Mouse (Mus musculus) MEL (cell line): Measurements from ENCODE around the gene Fam213a. TPM values are rescaled to one million over a fixed set of nuclear protein-coding genes. Genes with fewer than 3 reads are reported as not detected.

Source experiments
- DNase-seq: peaks from one replicate; pipeline ENCODE4 v3.0.0; 2011; ENCODE audit warnings: low read depth, low spot score
- H3K27ac ChIP-seq: 2 replicates; pipeline ENCODE4 v1.5.1; 2012; ENCODE audit warnings: low read depth, mild to moderate bottlenecking, control low read depth, low read length, moderate library complexity; ENCODE audit not compliant: control insufficient read depth
- H3K27me3 ChIP-seq, 2 experiments: fragments of 150-350 bp in 1 of 2; sonication (generic) in 1 of 2; 2 replicates each; pipeline ENCODE4 v1.6.1; 2012; ENCODE audit warnings: low read length in 2 of 2, mild to moderate bottlenecking in 2 of 2, improper control_type of control experiment in 1 of 2, moderate library complexity in 1 of 2; ENCODE audit not compliant: insufficient read depth in 2 of 2, control insufficient read depth in 1 of 2
- H3K36me3 ChIP-seq, 2 experiments: 2 replicates each; pipeline ENCODE4 v1.6.1; 2012 to 2014; ENCODE audit warnings: low read length in 2 of 2, improper control_type of control experiment in 1 of 2, inconsistent platforms in 1 of 2, mild to moderate bottlenecking in 1 of 2; ENCODE audit not compliant: insufficient read depth in 2 of 2, control insufficient read depth in 1 of 2
- H3K4me1 ChIP-seq, 2 experiments: fragments of 150-350 bp in 1 of 2; sonication (generic) in 1 of 2; 2 replicates each; pipeline ENCODE4 v1.6.1; 2012; ENCODE audit warnings: low read length in 2 of 2, improper control_type of control experiment in 1 of 2, mild to moderate bottlenecking in 1 of 2; ENCODE audit not compliant: insufficient read depth in 2 of 2, control insufficient read depth in 1 of 2
- H3K4me3 ChIP-seq, 2 experiments: fragments of 150-350 bp in 1 of 2; sonication (generic) in 1 of 2; 2 replicates each; pipeline ENCODE4 v1.5.1; 2012; ENCODE audit warnings: low read depth in 2 of 2, low read length in 2 of 2, mild to moderate bottlenecking in 2 of 2, moderate library complexity in 2 of 2, control low read depth in 1 of 2, improper control_type of control experiment in 1 of 2; ENCODE audit not compliant: control insufficient read depth in 1 of 2, insufficient read depth in 1 of 2
- H3K79me2 ChIP-seq: 2 replicates; pipeline ENCODE4 v1.6.1; 2012; ENCODE audit warnings: mild to moderate bottlenecking, low read length, moderate library complexity; ENCODE audit not compliant: control insufficient read depth, poor library complexity, insufficient read depth
- H3K9ac ChIP-seq: 2 replicates; pipeline ENCODE4 v1.6.1; 2012; ENCODE audit warnings: low read depth, mild to moderate bottlenecking, control low read depth, low read length, moderate library complexity; ENCODE audit not compliant: control insufficient read depth, poor library complexity, severe bottlenecking
- H3K9me3 ChIP-seq: fragments of 150-350 bp; sonication (generic); replicated peaks from 2 replicates; pipeline ENCODE4 v1.6.1; 2012; ENCODE audit warnings: mild to moderate bottlenecking, low read length, improper control_type of control experiment, moderate library complexity; ENCODE audit not compliant: insufficient read depth
- BHLHE40 ChIP-seq: IDR thresholded peaks from 2 replicates; pipeline ENCODE4 v1.6.1; 2012; ENCODE audit warnings: low read depth, mild to moderate bottlenecking, inconsistent platforms, low read length, improper control_type of control experiment, borderline replicate concordance
- CHD1 ChIP-seq: IDR thresholded peaks from 2 replicates; pipeline ENCODE4 v1.6.1; 2012; ENCODE audit warnings: low read depth, mild to moderate bottlenecking, inconsistent platforms, low read length, improper control_type of control experiment
- CTCF ChIP-seq, 3 experiments: IDR thresholded peaks in 2 of 3; conservative IDR thresholded peaks in 1 of 3; 2 replicates each; pipeline ENCODE4 v1.5.1; 2011 to 2012; ENCODE audit warnings: low read length in 3 of 3, low read depth in 2 of 3, mild to moderate bottlenecking in 2 of 3, improper control_type of control experiment in 1 of 3, inconsistent platforms in 1 of 3, mixed read lengths in 1 of 3, moderate library complexity in 1 of 3; ENCODE audit not compliant: control insufficient read depth in 1 of 3, insufficient read depth in 1 of 3, poor library complexity in 1 of 3, severe bottlenecking in 1 of 3
- E2F4 ChIP-seq: IDR thresholded peaks from 2 replicates; pipeline ENCODE4 v1.6.1; 2011; ENCODE audit warnings: low read depth, low read length, improper control_type of control experiment, borderline replicate concordance
- EP300 ChIP-seq, 2 experiments: IDR thresholded peaks; 2 replicates each; pipeline ENCODE4 v1.6.1; 2011; ENCODE audit warnings: improper control_type of control experiment in 2 of 2, low read length in 2 of 2, low read depth in 1 of 2, mild to moderate bottlenecking in 1 of 2
- ETS1 ChIP-seq: IDR thresholded peaks from 2 replicates; pipeline ENCODE4 v1.6.1; 2012; ENCODE audit warnings: low read depth, mild to moderate bottlenecking, inconsistent platforms, low read length, improper control_type of control experiment, moderate library complexity
- GATA1 ChIP-seq: IDR thresholded peaks from 2 replicates; pipeline ENCODE4 v1.6.1; 2011; ENCODE audit warnings: low read depth, low read length, improper control_type of control experiment
- HCFC1 ChIP-seq: IDR thresholded peaks from 2 replicates; pipeline ENCODE4 v1.6.1; 2012; ENCODE audit warnings: low read depth, mild to moderate bottlenecking, inconsistent platforms, low read length, improper control_type of control experiment, moderate library complexity
- JUND ChIP-seq: IDR thresholded peaks from 2 replicates; pipeline ENCODE4 v1.6.1; 2011; ENCODE audit warnings: low read depth, mild to moderate bottlenecking, improper control_type of control experiment, low read length
- KAT2A ChIP-seq: conservative IDR thresholded peaks from 2 replicates; pipeline ENCODE4 v1.6.1; 2012; ENCODE audit warnings: low read depth, low read length, improper control_type of control experiment, inconsistent platforms
- MAFK ChIP-seq: IDR thresholded peaks from 2 replicates; pipeline ENCODE4 v1.6.1; 2011; ENCODE audit warnings: low read depth, mild to moderate bottlenecking, low read length, improper control_type of control experiment, borderline replicate concordance
- MAX ChIP-seq: IDR thresholded peaks from 2 replicates; pipeline ENCODE4 v1.6.1; 2011; ENCODE audit warnings: low read length, improper control_type of control experiment
- MAZ ChIP-seq: IDR thresholded peaks from 2 replicates; pipeline ENCODE4 v1.6.1; 2012; ENCODE audit warnings: low read depth, mild to moderate bottlenecking, inconsistent platforms, low read length, improper control_type of control experiment
- MEF2A ChIP-seq: IDR thresholded peaks from 2 replicates; pipeline ENCODE4 v1.6.1; 2014; ENCODE audit warnings: low read depth, mild to moderate bottlenecking, inconsistent platforms, low read length, improper control_type of control experiment; ENCODE audit not compliant: poor library complexity, insufficient replicate concordance, severe bottlenecking; ENCODE audit errors: extremely low read depth
- MXI1 ChIP-seq: IDR thresholded peaks from 2 replicates; pipeline ENCODE4 v1.6.1; 2011; ENCODE audit warnings: mild to moderate bottlenecking, low read depth, low read length, improper control_type of control experiment
- MYB ChIP-seq: IDR thresholded peaks from 2 replicates; pipeline ENCODE4 v1.6.1; 2011; ENCODE audit warnings: mild to moderate bottlenecking, low read depth, low read length, improper control_type of control experiment
- MYC ChIP-seq: IDR thresholded peaks from 2 replicates; pipeline ENCODE4 v1.6.1; 2011; ENCODE audit warnings: low read depth, mild to moderate bottlenecking, low read length, improper control_type of control experiment, moderate library complexity
- NRF1 ChIP-seq: IDR thresholded peaks from 2 replicates; pipeline ENCODE4 v1.6.1; 2014; ENCODE audit warnings: low read depth, mild to moderate bottlenecking, inconsistent platforms, low read length, improper control_type of control experiment, moderate library complexity; ENCODE audit not compliant: poor library complexity, insufficient read depth, severe bottlenecking
- POLR2A ChIP-seq, 2 experiments: IDR thresholded peaks; 2 replicates each; pipeline ENCODE4 v1.6.1; 2011 to 2012; ENCODE audit warnings: low read length in 2 of 2, mild to moderate bottlenecking in 2 of 2, control low read depth in 1 of 2, improper control_type of control experiment in 1 of 2, low read depth in 1 of 2, moderate library complexity in 1 of 2; ENCODE audit not compliant: control insufficient read depth in 1 of 2, insufficient read depth in 1 of 2, poor library complexity in 1 of 2
- RAD21 ChIP-seq: IDR thresholded peaks from 2 replicates; pipeline ENCODE4 v1.6.1; 2011; ENCODE audit warnings: mild to moderate bottlenecking, low read depth, low read length, improper control_type of control experiment
- RCOR1 ChIP-seq: IDR thresholded peaks from 2 replicates; pipeline ENCODE4 v1.6.1; 2012; ENCODE audit warnings: low read depth, mild to moderate bottlenecking, inconsistent platforms, low read length, improper control_type of control experiment
- SIN3A ChIP-seq: IDR thresholded peaks from 2 replicates; pipeline ENCODE4 v1.6.1; 2012; ENCODE audit warnings: low read length, improper control_type of control experiment, inconsistent platforms
- SMC3 ChIP-seq: IDR thresholded peaks from 2 replicates; pipeline ENCODE4 v1.6.1; 2011; ENCODE audit warnings: low read depth, low read length, improper control_type of control experiment
- TAL1 ChIP-seq: IDR thresholded peaks from 2 replicates; pipeline ENCODE4 v1.6.1; 2012; ENCODE audit warnings: mild to moderate bottlenecking, inconsistent platforms, low read length, moderate library complexity, mixed read lengths
- TBP ChIP-seq: IDR thresholded peaks from 2 replicates; pipeline ENCODE4 v1.8.0; 2011; ENCODE audit warnings: low read depth, low read length, improper control_type of control experiment
- TCF12 ChIP-seq: IDR thresholded peaks from 2 replicates; pipeline ENCODE4 v1.6.1; 2014; ENCODE audit warnings: low read depth, mild to moderate bottlenecking, inconsistent platforms, low read length, improper control_type of control experiment, moderate library complexity
- UBTF ChIP-seq: IDR thresholded peaks from 2 replicates; pipeline ENCODE4 v1.6.1; 2012; ENCODE audit warnings: low read depth, mild to moderate bottlenecking, inconsistent platforms, low read length, improper control_type of control experiment, moderate library complexity, borderline replicate concordance; ENCODE audit not compliant: insufficient read depth
- USF2 ChIP-seq, 2 experiments: IDR thresholded peaks; 2 replicates each; pipeline ENCODE4 v1.6.1; 2011 to 2012; ENCODE audit warnings: improper control_type of control experiment in 2 of 2, low read length in 2 of 2, borderline replicate concordance in 1 of 2, inconsistent platforms in 1 of 2, low read depth in 1 of 2, mild to moderate bottlenecking in 1 of 2; ENCODE audit not compliant: insufficient read depth in 1 of 2
- ZC3H11A ChIP-seq: IDR thresholded peaks from 2 replicates; pipeline ENCODE4 v1.6.1; 2012; ENCODE audit warnings: low read depth, mild to moderate bottlenecking, inconsistent platforms, low read length, improper control_type of control experiment
- ZNF384 ChIP-seq: IDR thresholded peaks from 2 replicates; pipeline ENCODE4 v1.6.1; 2012; ENCODE audit warnings: low read depth, mild to moderate bottlenecking, inconsistent platforms, low read length, improper control_type of control experiment
- polyA plus RNA-seq, 2 experiments: library from polyadenylated mRNA; stranded (reverse) in 1 of 2; unstranded in 1 of 2; fragments of >175 nt in 1 of 2; fragments of >200 nt in 1 of 2; gene quantifications; 2 replicates each; pipeline versions ENCODE4 v1.2.1 to v1.2.4; 2012; ENCODE audit warnings: low replicate concordance in 2 of 2, low read depth in 1 of 2; ENCODE audit not compliant: insufficient read length in 2 of 2, insufficient read depth in 1 of 2, missing spikeins in 1 of 2
- total RNA-seq: library from RNA; depleted of rRNA; stranded (reverse); fragments of 300-350 nt; gene quantifications from 2 replicates; pipeline ENCODE4 v1.2.3, GENCODE M21; 2012

Gene Fam213a
- total and polyA plus RNA-seq, 3 experiments = 19.2 to 28.5 TPM; not detected in 1

- H3K36me3 ChIP-seq = peaks cover 0 to 14% of the 10 kb centered on the region in 2 experiments; a peak in 2 of 4 replicates
- H3K9ac ChIP-seq = no peak overlapping the region
- peaks cover 3% of the 10 kb centered on the region; the same call in 1 of the 2 replicates for H3K79me2 ChIP-seq
- TF ChIP-seq TBP (no peak), MAZ (no peak), UBTF (no peak), CTCF (IDR thresholded peaks at IDR 0.05 in 2 of 3, conservative IDR thresholded peaks at IDR 0.05 in 1 of 3; ENCODE audit: control insufficient read depth in 1 of 3, insufficient read depth in 1 of 3, low read depth in 2 of 3, low read length in 3 of 3, poor library complexity in 1 of 3, severe bottlenecking in 1 of 3) (no peak), KAT2A (no peak), BHLHE40 (no peak), HCFC1 (no peak), ETS1 (peak; percentile 93), MAFK (no peak), MYC (no peak), EP300 (IDR thresholded peaks at IDR 0.05; ENCODE audit: low read depth in 1 of 2, low read length in 2 of 2) (peak in 1 of 2 experiments; percentile 30; a peak in 2 of 4 replicates), MXI1 (no peak), ZNF384 (peak; percentile 88), POLR2A (IDR thresholded peaks at IDR 0.05; ENCODE audit: control insufficient read depth in 1 of 2, insufficient read depth in 1 of 2, low read depth in 1 of 2, low read length in 2 of 2, poor library complexity in 1 of 2) (no peak), SMC3 (no peak), JUND (no peak), USF2 (IDR thresholded peaks at IDR 0.05; ENCODE audit: borderline replicate concordance in 1 of 2, insufficient read depth in 1 of 2, low read depth in 1 of 2, low read length in 2 of 2) (no peak), MEF2A (peak; percentile 87), NRF1 (no peak), MYB (no peak), MAX (no peak), ZC3H11A (no peak), SIN3A (no peak), E2F4 (no peak), TAL1 (no peak), GATA1 (peak; percentile 65), RCOR1 (no peak), CHD1 (no peak), RAD21 (no peak), TCF12 (no peak)
- TF ChIP-seq, all 39 proteins: peak for 5
- Histone ChIP-seq H3K4me3 (no peak overlapping the region), H3K9me3 (no peaks in the 10 kb centered on the region), H3K27me3 (no peaks in the 10 kb centered on the region), H3K27ac (no peak overlapping the region), H3K4me1 (peaks cover 2 to 18% of the 10 kb centered on the region in 2 experiments; a peak in 3 of 4 replicates)
- peak; percentile 38 for DNase-seq
These were observed 3.9 kb upstream of the Fam213a start for GRCm38 (mm10) chr14:41017460-41017859.
